9 mouse cellular contexts compared by ENCODE assay signal in the genomic region with DNA sequence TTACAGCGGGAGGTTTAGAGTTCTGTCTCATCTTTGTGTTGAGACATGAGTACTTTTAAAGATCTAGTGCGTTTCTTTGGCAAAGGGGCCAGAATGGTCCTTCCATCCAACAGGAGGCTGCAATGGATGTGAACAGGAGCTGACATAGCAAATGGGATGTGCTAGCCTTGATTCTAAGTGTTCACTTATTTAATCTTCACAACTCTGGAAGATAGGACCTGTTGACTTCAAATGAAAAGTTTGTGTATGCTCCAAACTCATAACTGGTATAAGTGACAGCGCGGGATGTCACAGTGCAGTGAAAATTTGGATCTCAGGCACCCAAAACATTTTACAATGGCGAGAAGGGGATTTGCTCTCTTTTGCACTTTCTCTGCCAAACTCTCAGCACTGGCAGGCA. TPM values are rescaled to one million over a fixed set of nuclear protein-coding genes. Genes with fewer than 3 reads are reported as not detected.
DNase-seq lines count a peak whose midpoint lies in the region; ATAC-seq and TF ChIP-seq lines count a peak whose summit lies in the region.
"Had no signal": no experiment of that assay in that cellular context is flagged by ENCODE, and none has a peak within 500 bp of the region (broad histone marks: within the 10 kb centered on the region; RNA-seq: fewer than 3 reads in every experiment).

No protein-coding gene starts in this region.

- no peak overlapping the region for H3K9ac ChIP-seq in lung, embryonic 15.5 days
- peak overlapping the region; percentile 57 for H3K9ac ChIP-seq in limb, embryonic 14.5 days (ENCODE audit: low read depth, low read length, severe bottlenecking)
- H3K9ac ChIP-seq in stomach, embryonic 15.5 days = no peak overlapping the region

- no peak overlapping the region for H3K27ac ChIP-seq in lung, embryonic 15.5 days
- H3K27ac ChIP-seq in limb, embryonic 14.5 days (replicated peaks; ENCODE audit: low read depth, low read length) = peak overlapping the region; percentile 85
- no peak overlapping the region for H3K27ac ChIP-seq in stomach, embryonic 15.5 days

- TF ChIP-seq POLR2A in limb, embryonic 14.5 days (IDR thresholded peaks at IDR 0.05; ENCODE audit: borderline replicate concordance, extremely low read depth, insufficient read depth, insufficient read length) = no peak

- no peaks in the 10 kb centered on the region for H3K36me3 ChIP-seq in lung, embryonic 15.5 days
- H3K36me3 ChIP-seq in limb, embryonic 14.5 days (ENCODE audit: control insufficient read depth, insufficient read depth, low read length) = no peaks in the 10 kb centered on the region
- H3K36me3 ChIP-seq in stomach, embryonic 15.5 days = no peaks in the 10 kb centered on the region

- WGBS in lung, embryonic 15.5 days = 26% methylated on average over 5 of the region's 5 CpGs
- WGBS in limb, embryonic 14.5 days = 22% methylated on average over 5 of the region's 5 CpGs
- 26% methylated on average over 5 of the region's 5 CpGs for WGBS in stomach, embryonic 15.5 days

- no peaks in the 10 kb centered on the region for H3K9me3 ChIP-seq in lung, embryonic 15.5 days
- no peaks in the 10 kb centered on the region for H3K9me3 ChIP-seq in limb, embryonic 14.5 days (ENCODE audit: control insufficient read depth, low read length)
- H3K9me3 ChIP-seq in stomach, embryonic 15.5 days = no peaks in the 10 kb centered on the region

- H3K4me1 ChIP-seq in lung, embryonic 15.5 days = peaks cover 34% of the 10 kb centered on the region
- peaks cover 6% of the 10 kb centered on the region; the same call in 1 of the 2 replicates for H3K4me1 ChIP-seq in limb, embryonic 14.5 days (ENCODE audit: control insufficient read depth, insufficient read depth, low read length)
- H3K4me1 ChIP-seq in stomach, embryonic 15.5 days = peaks cover 22% of the 10 kb centered on the region; the same call in 1 of the 2 replicates

- H3K4me2 ChIP-seq in lung, embryonic 15.5 days = peak overlapping the region; percentile 93
- H3K4me2 ChIP-seq in limb, embryonic 14.5 days (replicated peaks; ENCODE audit: low read depth, low read length, severe bottlenecking) = peak overlapping the region; percentile 93
- peak overlapping the region; percentile 80 for H3K4me2 ChIP-seq in stomach, embryonic 15.5 days

- peaks cover 33% of the 10 kb centered on the region for H3K27me3 ChIP-seq in lung, embryonic 15.5 days
- H3K27me3 ChIP-seq in limb, embryonic 14.5 days (ENCODE audit: control insufficient read depth, insufficient read depth, low read length) = no peaks in the 10 kb centered on the region
- peaks cover 23% of the 10 kb centered on the region for H3K27me3 ChIP-seq in stomach, embryonic 15.5 days (replicated peaks)

- no peak for ATAC-seq in lung, embryonic 15.5 days (ENCODE audit: borderline replicate concordance, extremely low read depth, low FRiP score, low TSS enrichment)
- ATAC-seq in limb, embryonic 14.5 days (ENCODE audit: low FRiP score, low read depth) = no peak
- no peak for ATAC-seq in stomach, embryonic 15.5 days (ENCODE audit: insufficient read depth, low FRiP score, low read depth)

- DNase-seq in embryo, embryonic 10.5 days (ENCODE audit: low spot score) = peak; percentile 34
- DNase-seq in embryo, embryonic 9.5 days (ENCODE audit: extremely low spot score) = no peak
- no peak for DNase-seq in lung, postnatal 14 days
- DNase-seq in limb, embryonic 14.5 days (ENCODE audit: low spot score) = no peak
- DNase-seq in urinary bladder, postnatal 14 days (ENCODE audit: low spot score) = no peak
- no peak for DNase-seq in adrenal gland, adult 8-10 months

- H3K4me3 ChIP-seq in lung, embryonic 15.5 days = peak overlapping the region; percentile 43
- peak overlapping the region; percentile 62 for H3K4me3 ChIP-seq in limb, embryonic 14.5 days (replicated peaks; ENCODE audit: low read length)
- peak overlapping the region; percentile 41 for H3K4me3 ChIP-seq in stomach, embryonic 15.5 days (replicated peaks)

RNA-seq across cellular contexts. Expression of gene Dkk2, which starts 1.4 kb away (rescaled TPM):
- polyA plus RNA-seq in lung, embryonic 15.5 days (2015; fragmentation: Nextera tagmentation; extraction: Ambion mirVana) = 2.5 TPM in 2 replicates
- 55.5 and 63.1 TPM in 2 replicates for polyA plus RNA-seq in limb, embryonic 14.5 days (2012; rRNA removed)
- polyA plus RNA-seq in limb, embryonic 14.5 days (2014; fragmentation: Nextera tagmentation; extraction: Ambion mirVana) = 69.3 and 84.6 TPM in 2 replicates
- polyA plus RNA-seq in stomach, embryonic 15.5 days (2015; fragmentation: Nextera tagmentation; extraction: Ambion mirVana) = 9.8 and 10.3 TPM in 2 replicates
- 1 to 10 TPM; 2.5 to 5.9 (median 4.1) TPM for total RNA-seq in adrenal gland, adult 8-10 months (2022)
- total RNA-seq: monocyte, adult 5-6 weeks had no signal
